Mouse (Mus musculus) T-helper 1 cell (primary cell): ENCODE measurements around the gene Snx20.
"Not testable (repeated sequence)": the region's sequence is repeated elsewhere in the genome, so short reads cannot be mapped to it uniquely, and the experiment has no call there.

Source experiments
- in situ Hi-C: fragments of 300-600 bp; cut with MboI, MseI; formaldehyde crosslinking; loops from one replicate; pipeline ENCODE4 v1.15.1; 2025; ENCODE audit warnings: high pct_unique_total_duplicates

Snx20 gene

DNA sequence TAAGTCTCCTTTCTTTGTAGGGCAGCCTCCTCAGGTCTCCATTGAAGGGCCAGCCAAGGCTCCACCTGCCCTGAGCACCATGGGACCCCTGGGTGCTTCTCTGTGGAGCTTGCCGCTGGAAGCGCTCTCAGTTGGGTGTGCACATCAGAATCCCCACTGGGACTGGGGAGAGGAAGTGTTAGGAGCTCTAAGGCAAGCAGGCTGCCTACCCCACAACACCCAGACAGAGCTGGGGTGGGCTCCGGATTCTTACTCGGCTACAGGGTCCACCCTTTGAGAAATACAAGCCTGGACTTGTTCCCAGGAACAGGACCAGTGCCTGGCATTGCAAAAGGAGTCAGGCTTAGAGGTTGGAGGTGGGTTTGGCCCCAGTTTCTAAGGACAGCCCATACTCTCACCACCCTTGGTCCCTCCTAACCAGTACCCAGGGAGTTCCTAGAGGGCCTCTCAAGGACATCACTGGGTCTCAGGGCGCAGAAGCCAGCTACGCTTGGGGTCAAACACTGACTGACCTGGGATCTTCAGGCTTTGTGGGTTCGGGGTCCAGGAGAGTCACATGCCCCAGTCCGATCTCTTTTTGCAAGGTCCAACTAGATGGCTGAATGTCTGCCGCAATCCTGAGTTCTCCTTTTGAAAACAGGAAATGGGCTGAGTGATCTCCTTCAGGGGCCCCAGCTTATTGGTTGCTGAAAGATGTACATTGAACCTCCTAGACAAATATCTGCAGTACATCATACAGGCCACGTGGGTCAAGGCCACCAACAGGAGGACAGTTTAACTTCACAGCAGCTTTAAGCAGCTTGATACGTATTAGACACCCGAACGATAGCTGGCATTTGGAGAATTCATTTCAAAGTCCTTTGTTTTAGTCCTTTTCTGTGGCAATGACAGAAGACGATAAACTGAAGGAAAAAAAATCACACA lies at the start of gene Snx20:
Snx20 (minus strand) TSS at position 655 of the 924 bp plus-strand sequence.
- in situ Hi-C loops: loop anchor here (5.0 kb wide), 2 partner anchors 57 to 363 kb away; partner anchors contain the start of gene Adcy7

DNA sequence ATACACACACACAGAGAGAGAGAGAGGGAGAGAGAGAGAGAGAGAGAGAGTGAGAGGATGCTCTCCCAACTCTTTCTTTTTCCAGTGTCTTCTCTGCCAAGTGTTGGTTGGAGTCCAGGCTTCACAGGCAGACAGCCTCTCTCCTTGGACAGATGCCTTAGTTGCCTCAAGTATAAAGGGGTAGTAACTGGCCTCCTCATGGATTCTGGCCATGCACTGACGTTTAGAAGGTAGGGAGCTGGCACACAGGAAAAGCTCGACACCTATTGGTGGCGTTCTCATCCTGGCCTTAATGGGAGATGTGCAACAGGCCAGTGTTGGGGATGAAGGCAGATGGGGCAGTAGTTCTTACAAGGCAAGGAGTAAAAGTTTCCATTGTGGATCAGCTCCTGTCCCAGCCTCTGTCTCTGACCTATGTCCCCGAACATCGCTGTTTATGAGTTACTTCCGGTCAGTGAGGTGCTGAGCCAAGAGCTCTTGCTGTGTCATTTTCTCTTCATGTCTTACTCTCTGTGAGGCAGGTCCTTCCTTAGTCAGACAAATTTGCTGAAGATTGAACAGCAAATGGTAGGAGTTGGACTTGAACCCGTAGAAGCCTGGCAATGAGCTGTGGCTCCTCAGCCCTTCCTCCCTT lies 47.8 kb upstream of the Snx20 start:
- in situ Hi-C loops: no loop called here

DNA sequence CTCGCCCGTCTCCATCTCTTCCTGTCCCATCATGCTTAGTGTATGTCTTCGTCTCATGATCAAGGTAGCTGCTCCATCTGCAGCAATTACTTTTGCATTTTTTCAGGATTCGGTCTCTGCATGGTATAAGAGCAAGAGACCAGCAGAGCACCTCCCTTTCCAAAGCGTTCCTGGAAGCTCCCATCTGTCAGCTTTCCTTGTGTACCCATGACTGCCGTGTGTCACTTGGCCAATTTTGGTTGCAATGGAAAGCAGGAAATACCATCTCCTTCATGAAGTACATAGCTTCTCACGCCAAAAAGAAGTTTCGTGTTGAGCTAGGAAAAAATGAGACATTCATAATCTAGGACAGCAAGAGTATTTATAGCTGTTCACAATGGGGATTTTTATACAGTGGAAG lies 45.1 kb upstream of the Snx20 start:
- in situ Hi-C loops: no loop called here

DNA sequence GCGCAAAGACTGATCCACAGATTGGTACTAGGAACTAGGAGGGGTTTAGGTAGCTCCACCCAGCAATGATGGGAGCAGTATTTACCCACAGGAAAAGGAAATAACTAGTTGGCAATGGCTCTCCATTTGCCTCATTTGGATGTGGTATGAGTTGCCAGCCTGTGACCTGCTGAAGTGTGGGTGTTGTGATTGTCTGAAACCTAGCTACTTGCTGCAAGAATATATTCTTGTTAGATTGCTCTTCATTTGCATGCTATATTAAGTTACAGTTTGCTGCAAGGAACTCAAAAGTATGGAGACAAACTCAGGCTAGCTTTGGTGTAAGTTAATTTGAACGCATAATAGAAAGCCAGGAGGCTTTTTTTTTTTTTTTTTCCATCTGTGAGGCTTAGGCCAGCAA lies 44.6 kb upstream of the Snx20 start:
- in situ Hi-C loops: no loop called here

DNA sequence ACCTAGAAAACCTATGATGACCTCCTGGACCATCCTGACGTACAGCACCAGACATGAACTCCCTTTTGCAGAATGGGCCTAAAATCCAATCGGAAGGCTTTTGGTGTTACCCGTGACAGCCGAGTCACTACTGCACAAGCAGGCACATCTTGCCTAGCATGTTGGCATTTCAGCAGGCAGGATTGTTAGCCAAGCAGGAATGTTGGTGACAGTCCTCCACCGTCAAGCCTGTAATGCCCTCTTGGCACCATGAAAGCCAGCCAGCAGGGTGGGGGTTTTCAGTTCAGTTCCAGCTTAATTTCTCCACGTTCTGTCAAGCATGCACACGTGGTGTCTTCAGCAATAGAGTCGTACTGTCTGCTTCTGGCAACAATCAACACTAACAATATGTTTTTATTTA lies 41.1 kb upstream of the Snx20 start:
- in situ Hi-C loops: no loop called here

DNA sequence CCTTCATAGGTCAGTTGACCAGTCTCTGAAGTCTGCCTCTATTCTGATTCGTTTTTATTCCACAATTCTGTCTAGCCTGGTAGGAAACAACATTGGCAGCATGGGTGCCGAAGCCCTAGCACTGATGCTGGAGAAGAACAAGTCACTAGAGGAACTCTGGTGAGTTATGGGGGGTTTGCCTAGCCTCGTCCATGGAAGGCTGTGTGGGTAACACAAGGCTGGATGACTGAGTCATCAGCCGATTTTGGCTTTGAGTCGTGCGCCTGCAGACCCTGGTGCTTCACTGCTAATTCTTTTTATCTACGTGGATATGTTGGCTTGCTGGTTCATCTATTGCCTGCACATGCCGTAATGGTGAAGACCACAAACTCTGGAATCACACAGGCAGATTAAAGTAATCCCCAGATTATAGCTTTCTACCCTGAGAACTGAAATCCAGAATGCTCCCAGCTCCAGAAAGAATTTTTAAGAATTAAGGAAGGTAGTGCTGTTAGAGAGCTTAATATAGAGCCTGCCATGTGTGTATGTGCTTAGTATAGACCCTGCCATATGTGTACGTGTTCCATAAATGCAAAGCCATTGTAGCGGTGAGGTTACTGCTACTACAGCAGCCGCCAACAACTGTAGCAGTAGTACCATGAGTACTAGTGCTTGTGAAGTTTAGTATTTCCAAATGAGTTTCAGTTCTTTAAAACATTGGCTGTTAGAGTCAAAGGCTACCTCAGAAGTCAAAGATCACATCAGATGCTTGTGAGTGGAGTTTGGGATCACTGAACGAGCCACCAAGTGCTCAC lies 39.6 kb upstream of the Snx20 start:
- in situ Hi-C loops: no loop called here

DNA sequence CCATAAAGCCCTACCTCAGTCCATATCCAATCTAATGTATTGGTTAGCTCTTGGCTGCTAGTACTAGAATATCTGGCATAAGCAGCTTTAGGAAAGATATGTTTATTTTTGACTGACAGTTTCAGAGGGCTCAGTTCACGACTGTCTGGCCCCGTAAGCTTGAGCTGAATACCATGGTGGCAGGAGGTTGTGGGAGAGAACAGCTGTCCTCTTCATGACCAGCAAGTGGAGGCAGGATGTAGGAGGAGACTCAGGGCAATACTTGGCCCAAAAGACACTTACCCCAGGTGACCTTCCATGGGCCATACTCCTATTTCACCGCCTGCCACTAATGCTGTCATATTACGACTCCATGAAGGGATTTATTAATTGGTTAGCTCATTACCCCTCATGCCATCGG lies 37.9 kb upstream of the Snx20 start:
- in situ Hi-C loops: no loop called here

DNA sequence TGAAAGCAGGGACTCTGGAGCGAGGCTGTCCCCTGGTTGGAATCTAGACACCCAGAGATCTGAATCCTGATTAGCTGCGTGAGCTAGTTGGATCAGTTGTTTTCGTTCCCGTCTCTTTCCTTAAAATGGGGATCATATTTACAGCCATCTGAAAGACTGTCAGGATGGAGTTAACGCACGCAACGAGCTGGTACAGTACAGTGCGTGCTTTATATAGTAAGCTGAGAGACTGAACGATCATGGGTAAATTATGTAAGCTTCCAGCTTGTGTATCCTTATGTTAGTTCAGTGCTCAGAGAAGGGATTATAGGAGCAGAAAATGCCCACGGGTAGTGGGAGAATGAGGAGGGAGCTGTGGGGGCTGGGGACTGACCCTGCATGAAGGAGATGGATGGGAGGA lies 35.6 kb upstream of the Snx20 start:
- in situ Hi-C loops: no loop called here

DNA sequence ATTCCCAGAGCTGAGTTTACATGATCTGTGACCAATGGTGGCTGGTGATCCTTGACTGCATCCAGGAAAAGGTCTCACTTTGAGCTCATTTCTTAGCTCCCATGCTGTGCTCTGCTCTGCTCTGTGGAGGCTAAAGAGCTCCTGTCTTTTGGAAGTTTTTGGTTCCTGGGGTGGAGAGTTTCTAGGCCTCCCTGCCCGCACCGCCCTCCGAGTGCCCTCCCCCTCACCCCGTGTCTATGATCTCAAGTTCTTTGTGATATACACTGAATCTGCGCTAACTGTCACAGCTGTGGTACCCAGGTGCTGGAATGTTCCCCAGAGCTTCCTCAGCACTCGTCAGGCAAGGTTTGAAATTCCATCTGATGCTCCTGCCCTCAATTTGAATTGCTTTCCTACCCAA lies 34.9 kb upstream of the Snx20 start:
- in situ Hi-C loops: no loop called here

DNA sequence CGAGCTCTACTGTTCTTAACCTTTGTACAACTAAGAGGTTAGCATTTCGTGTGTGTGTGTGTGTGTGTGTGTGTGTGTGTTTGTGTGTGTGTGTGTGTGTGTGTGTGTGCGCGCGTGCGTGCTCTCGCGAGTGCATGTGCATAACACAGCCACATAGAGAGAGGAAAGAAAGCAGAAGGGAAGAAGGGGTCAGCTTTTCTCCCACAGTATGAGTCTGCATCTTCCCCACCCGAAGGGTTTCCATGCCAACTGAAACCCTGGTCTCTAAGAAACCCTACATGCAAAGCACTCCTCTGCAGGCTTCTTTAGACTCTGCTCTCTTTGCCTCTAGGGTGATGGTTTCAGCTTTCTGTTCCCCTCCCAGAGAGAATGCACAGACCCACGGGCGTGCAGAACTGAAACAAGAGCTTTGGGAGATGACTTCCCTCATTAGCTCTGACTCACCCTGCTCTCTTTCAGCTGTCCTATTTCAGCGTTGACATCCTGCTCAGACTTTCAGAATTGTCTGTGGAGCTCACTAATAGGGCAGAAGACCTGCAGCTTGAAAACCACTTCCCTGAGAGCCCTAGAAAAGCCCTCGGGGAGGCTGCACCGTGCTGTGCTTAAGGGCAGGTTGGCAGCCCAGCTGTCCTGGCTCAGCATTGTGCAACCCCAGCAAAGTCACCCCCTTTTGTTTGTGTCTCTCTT lies 32.6 kb upstream of the Snx20 start:
- in situ Hi-C loops: no loop called here

DNA sequence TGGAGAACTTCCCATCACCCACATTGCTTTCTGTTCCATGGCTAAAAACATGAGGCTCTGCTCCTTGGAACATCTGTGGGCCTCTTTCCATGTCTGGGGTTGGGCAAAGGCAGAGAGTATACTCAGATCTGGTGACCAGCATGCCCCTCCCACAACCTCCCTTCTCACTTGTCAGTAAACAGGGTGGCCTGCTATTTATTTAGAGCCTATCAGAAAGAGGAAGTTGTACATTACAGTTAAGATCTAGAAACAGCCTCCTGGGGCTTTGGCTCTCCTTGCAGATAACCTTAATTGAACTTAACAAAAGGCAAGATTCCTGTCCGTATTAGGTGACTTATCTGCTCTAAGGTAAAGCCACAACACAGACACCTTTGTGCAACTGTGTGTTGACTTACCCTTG lies 30.5 kb upstream of the Snx20 start:
- in situ Hi-C loops: no loop called here

DNA sequence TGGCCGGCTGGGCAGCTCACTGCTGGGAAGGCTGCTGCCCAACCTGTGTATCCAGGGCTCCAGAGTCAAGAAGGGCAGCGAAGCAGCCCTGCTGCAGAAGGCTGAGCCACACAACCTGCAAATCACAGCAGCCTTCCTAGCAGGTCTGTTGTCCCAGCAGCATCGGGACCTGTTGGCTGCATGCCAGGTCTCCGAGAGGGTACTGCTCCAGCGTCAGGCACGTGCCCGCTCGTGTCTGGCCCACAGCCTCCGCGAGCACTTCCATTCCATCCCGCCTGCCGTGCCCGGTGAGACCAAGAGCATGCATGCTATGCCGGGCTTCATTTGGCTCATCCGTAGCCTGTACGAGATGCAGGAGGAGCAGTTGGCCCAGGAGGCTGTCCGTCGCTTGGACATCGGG lies 29.0 kb upstream of the Snx20 start:
- in situ Hi-C loops: no loop called here

DNA sequence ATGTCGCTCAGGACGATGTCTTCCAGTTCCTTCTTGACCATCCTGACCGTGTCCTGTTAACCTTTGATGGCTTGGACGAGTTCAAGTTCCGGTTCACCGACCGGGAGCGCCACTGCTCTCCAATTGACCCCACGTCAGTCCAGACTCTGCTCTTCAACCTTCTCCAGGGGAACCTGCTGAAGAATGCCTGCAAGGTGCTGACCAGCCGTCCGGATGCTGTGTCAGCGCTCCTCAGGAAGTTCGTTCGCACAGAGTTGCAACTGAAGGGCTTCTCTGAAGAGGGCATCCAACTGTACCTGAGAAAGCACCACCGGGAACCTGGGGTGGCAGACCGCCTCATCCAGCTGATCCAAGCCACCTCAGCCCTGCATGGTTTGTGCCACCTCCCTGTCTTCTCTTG lies 28.2 kb upstream of the Snx20 start:
- in situ Hi-C loops: no loop called here

DNA sequence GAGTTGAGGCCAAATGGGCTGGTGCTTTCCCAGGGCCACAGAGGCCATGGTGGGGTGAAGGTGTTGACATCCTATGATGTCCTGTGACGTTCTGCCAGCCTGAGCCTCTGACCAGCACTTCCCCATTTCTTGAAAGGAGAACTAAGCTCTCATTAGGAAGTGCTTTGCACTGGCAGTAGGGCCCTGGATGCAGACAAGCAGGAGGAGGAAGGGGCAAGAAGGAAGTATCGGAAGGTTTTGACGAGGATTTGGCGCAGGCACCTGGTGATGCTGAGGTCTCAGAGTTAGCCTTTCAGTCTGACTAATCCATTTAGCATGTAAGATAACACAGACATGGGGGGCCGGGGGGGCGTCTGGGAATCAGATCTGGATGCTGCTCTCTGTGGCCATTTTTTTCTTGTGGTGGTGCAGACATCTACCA lies 26.5 kb upstream of the Snx20 start:
- in situ Hi-C loops: no loop called here

DNA sequence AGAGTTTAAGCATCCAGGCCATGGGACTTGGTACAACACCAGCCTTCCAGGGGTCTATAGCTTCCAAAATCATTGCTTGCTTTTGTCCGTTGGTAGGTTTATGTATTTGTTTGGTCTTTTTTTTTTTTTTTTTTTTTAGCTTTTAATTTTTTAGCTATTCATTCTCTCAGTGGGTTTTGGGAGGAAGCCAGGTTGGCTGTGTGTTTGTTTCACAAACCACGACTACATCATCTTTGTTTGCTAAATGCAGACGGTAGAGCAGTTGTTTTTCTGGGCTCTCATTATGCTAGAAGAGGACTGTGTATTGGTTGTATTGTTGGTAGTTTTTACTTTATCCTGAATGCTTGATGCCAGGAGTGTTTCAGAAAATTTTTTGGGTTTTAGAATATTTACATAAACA lies 23.9 kb upstream of the Snx20 start:
- in situ Hi-C loops: no loop called here

DNA sequence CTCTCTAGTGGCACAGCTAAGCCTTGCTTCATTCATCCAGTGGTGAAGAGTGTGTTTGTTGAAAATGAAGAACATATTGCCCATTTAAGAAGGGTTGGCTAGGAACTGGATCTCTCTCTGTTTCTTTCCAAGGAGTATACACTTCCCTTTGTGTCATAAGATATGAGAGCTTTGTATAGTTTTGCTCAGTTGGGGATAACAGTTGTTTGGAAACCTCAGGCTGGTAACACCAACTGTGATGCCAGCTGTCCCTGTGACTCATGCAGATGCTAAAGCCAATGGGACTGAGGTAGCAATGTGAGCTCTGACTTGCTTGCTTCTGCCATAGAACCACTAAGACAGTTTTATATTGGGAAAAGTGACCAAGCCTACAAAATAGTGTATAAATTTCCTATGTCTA lies 19.4 kb upstream of the Snx20 start:
- in situ Hi-C loops: no loop called here

DNA sequence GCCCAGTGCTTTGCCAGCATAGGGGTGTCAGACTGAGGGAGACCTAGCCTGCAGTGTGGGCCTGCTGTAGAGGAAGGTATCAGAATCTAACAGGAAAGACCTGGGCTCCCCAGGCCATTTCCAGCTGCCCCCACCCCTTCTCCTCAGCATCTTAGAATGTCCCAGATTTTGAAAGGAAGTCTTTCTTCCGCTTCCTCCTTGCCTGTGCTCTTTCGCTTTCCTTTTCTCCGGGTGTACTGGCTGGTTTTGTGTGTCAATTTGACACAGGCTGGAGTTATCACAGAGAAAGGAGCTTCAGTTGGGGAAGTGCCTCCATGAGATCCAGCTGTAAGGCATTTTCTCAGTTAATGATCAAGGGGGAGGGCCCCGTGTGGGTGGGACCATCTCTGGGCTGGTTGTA lies 15.2 kb upstream of the Snx20 start:
- in situ Hi-C loops: not testable (repeated sequence)

DNA sequence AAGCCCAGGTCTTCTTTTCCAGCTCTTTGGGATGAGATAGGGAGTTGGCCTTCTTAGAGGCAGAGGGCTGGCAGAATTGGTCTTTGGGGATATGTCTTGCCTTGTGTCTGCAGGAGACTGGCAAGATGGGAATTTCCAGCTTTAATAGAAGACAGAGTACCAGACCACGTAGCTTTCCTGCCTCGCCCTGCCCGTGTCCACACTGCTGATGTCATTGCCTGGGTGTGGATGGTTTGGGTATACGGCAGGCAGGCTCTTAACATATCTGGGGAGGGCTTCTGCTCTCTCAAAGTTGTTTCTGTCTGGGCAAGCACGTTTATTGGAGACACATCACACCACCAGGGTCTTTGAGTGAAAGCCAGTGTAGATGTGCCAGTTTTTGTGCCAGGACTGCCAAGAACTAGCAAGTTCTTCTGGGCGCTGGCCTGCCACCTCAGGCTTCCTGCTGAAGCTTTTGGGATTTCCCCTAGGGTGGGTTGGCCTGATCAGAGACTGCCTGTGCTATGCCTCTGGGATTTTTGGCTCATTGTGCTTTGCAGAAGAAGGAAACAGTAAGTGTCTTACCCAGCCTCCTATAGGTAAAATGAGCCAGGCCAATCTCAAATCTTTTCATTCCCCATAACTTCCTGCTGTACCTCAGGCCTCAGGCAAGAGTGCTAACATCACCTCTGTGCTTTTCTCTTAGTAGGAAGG lies 14.2 kb upstream of the Snx20 start:
- in situ Hi-C loops: no loop called here

DNA sequence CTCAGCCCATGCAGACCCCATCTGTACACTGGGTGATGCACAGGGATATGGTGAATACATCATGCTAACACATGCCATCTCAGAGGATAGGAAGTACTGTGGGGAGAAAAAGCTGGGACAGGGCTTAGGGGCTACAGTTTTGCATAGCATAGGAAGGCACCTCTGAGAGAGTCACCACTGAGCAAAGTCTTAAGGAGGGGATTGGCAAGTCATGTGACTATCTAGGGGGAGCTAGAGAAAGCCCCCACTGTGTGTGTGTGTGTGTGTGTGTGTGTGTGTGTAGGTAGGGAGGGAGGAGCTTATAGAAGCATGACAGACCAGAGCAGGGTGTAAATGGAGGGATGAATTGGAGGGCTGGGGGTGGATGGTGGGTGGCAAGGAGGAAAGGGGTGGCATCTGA lies 12.4 kb upstream of the Snx20 start:
- in situ Hi-C loops: no loop called here

DNA sequence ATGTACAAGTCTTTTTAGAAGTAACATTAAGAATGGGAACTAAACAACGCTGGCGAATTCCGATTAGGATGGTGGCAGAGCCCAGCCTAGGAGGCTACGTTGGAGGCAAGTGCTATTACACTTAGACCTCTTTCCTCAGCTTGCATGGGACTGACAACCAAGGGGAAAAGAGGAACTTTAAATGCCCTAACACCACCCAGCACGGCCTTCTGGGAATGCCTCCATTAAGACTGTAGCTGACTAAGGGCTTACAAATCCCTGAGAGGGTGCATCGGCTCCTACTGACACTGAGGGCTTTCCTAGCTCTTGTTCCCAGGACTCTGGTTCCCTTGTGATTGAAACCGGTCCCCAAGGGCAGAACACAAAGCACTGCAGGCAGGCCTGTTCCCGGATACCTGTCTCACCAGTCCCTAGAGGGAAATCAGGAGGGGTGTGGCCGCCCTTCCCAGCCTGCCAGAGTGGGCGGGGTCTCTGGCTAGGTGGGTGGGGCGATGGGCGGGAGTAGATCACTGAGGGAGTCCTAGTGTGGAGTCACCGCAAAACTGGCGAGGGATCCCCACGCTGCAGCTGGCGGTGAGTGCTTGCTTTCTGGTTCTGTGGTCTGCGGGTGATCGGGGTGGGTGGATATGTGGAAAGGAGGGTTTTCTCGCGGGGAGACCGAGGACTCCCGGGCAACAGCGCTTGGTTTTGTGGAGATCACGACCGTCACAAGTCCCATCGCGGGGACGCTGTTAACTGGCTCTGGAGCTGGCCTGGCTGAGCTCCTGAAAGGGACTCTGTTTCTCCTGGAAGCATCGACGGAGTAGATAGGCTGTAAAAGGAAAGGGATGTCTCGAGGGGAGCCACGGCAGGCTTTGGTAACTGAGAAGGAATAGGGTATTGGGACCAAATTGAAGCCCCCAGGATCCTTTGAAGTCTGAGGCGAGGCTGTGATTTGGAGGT lies 11.2 kb upstream of the Snx20 start, which contains the start of gene Nod2:
Nod2 (plus strand) TSS at position 479 of the 942 bp plus-strand sequence.
- in situ Hi-C loops: no loop called here
